Mouse (Mus musculus): ENCODE measurements around the gene Gdpgp1. TPM values are rescaled to one million over a fixed set of nuclear protein-coding genes. Genes with fewer than 3 reads are reported as not detected.

Gdpgp1 gene
- total RNA-seq (2021): 1 to 10 TPM; 6.3 to 6.4 TPM
- long read RNA-seq, experiment 1, full-length matches to known transcripts: 6 of 6 reads
- long read RNA-seq, experiment 1, partial matches to known transcripts: 0 of 6 reads
- long read RNA-seq, experiment 1, other reads (novel, unspliced or antisense): 0 of 6 reads
- long read RNA-seq, experiment 2, full-length matches to known transcripts: 14 of 16 reads
- long read RNA-seq, experiment 2, partial matches to known transcripts: 0 of 16 reads
- long read RNA-seq, experiment 2, other reads (novel, unspliced or antisense): 2 of 16 reads

DNA sequence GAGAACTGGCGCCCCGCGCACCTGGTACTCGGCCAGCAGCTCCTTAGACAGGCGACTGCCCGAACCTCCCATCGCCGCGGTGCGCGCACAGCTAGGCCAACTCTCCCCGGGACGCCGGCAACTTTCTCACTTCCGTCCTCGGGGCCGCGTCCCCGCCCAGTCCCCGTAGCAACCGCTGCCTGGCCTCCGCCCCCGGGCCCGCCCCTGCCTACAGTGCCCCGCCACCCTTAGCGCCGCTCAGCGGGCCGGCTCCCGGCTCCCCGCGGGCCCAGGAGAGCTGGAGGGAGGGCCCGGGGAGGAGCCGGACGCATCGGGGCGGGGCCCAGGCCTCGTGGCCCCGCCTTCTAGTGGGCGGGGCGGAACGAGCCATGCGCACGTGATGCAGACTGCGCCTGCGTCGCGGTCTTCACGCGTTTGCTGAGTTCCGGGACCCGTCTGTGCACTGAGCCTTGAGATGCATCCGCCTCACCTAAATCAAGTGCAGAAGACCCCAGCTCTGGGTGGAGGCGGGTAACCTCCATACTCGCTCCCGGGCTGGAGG lies at the start of gene Gdpgp1, which contains the start of gene Cib1:
TSS of gene Gdpgp1 (plus strand) at position 377 of the 541 bp plus-strand sequence.
TSS of gene Cib1 (minus strand) at position 325 of the 541 bp plus-strand sequence.
- DNase-seq (ENCODE audit: low spot score in 2 of 2): peak; percentile 93 to 95

DNA sequence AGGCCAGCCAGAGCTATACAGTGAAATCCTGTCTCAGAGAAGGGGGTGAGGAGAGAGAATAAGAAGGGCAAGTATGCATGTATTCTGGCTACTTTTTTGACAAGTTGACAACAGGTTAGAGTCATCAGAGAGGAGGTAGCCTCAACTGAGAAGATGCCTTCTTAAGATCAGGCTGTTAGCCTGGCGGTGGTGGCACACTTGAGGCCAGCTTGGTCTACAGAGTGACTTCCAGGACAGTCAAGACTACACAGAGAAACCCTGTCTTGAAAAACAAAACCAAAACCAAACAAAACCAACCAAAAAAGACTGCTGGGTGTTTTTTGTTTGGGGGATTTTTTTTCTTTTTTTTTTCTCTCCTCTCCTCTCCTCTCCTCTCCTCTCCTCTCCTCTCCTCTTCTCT lies 49.2 kb upstream of the Gdpgp1 start:
- DNase-seq (ENCODE audit: low spot score in 2 of 2): no peak

DNA sequence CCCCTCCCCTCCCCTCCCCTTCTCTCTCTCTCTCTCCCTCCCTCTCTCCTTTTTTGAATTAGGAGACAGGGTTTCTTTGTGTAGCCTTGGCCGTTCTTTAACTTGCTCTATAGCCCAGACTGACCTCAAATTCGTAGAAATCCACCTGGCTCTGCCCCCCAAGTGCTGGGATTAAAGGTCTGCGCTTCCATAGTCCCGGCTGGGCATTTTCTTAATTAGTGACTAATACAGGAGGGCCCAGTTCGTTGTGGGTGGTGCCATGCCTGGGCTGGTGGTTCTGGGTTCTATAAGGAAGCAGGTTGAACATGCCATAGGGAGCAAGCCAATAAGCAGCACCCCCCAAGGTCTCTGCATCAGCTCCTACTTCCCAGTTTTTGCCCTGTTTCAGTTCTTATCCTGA lies 48.7 kb upstream of the Gdpgp1 start:
- DNase-seq (ENCODE audit: low spot score in 2 of 2): no peak

DNA sequence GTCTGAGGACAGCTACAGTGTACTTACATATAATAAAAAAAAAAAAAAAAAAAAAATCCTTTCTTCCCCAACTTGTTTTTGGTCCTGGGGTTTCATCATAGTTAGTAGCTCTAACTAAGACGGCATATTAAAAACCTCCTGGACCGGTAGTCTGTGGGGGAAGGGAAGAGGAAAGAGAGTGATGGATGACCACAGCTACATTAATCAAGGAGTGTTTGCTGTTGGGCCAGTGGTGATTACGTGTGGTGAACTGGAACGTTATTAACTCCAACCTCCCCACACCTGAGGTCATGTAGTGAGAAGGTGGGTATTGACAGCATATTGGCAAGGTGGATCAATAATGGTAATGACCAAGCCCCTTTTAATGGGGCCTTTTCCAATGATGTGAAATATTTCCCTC lies 48.1 kb upstream of the Gdpgp1 start:
- DNase-seq (ENCODE audit: low spot score in 2 of 2): no peak

DNA sequence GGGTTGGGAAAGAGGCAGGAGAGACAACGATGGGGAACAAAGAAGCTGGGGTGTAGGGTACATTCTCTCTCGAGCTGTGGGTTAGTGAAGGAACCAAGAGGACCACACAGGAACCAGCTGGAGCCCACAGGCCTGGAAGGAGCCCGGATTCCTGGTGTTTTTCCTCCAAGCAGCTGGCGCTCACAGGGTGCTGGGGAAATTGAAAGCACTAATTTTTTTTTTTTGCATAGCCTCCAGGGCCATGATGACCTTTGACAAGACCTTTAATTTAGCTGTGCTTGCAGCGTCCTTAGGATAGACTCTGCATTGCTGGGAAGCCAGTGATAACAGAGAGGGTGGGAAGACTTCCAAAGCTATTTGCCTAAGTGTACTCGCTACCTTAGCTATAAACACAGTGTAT lies 47.7 kb upstream of the Gdpgp1 start:
- DNase-seq (ENCODE audit: low spot score in 2 of 2): no peak

DNA sequence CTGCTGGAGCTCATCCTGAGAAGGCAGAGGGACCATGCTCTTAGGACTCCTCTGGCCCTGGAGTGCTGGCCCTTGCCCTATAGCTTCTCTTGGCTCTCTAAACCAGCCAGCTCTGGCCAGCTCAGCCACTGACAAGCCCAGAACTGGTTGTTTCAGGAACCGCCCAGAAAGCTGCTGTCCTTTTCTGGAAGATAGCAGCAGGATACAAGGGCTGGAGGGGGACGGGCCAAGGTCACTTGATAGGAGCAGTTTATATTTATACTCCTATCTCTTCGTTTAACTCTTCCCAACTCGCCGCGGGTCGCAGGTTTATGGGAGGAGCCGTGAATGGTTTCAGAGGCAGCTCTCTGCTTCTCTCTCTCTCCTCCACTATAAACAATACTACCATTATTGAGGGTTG lies 46.6 kb upstream of the Gdpgp1 start:
- no peak for DNase-seq (ENCODE audit: low spot score in 2 of 2)

DNA sequence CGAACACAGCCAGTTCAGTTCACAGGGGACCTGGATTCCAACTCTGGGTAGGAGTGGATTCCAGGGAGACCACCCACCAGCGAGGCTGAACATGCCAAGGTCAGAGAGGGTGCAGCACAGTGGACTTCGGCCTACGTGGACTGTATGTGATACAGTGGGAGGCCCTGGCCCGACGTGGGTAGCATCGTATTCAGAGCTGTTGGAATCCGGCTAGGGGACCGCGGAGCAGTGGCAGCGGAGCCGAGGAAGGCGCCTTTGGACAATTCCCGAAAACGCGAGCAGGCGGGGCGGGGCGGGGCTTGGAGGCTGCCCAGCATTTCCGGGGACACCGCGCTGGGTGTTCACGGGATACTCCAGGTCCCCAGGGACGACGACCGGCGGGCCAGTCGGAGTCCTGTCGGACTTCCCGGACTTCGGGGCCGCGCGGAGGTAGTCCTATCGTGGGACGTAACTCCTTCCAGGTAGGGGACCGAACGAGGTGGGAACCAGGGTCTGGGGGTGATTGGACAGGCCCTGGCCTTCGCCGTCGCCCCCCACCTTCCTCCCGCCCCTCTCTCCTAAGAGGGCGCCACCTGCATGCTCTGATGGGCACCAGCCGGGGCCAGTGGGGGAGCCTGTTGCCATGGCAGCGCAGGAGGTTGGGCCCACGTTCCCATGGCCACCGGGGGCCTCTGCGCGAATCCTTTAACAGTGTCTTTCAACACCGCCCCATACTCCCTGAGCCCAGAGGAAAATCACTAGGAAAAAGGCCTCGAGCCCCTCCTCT lies 46.0 kb upstream of the Gdpgp1 start, which contains the start of gene Sema4b:
TSS of gene Sema4b (plus strand) at position 311 of the 766 bp plus-strand sequence.
- peak; percentile 95 to 96 for DNase-seq (ENCODE audit: low spot score in 2 of 2)

DNA sequence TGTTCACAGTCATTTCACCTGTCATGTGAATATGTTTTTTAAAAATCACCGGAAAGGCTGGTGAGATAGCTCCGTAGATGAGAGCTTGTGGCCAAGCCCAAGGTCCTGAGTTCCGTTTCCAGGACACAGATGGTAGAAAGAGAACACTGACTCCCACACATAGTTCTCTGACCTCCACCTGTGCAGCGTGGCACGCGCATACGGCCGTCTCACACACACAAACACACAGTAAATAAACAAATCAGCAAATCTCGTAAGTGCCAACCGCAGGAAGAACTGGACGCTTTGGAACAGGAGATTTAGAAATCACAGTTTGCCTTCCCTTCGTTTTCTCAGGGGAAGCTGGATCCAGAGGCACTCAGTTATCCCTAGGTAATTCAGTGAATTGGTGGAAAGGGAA lies 45.2 kb upstream of the Gdpgp1 start:
- no peak for DNase-seq (ENCODE audit: low spot score in 2 of 2)

DNA sequence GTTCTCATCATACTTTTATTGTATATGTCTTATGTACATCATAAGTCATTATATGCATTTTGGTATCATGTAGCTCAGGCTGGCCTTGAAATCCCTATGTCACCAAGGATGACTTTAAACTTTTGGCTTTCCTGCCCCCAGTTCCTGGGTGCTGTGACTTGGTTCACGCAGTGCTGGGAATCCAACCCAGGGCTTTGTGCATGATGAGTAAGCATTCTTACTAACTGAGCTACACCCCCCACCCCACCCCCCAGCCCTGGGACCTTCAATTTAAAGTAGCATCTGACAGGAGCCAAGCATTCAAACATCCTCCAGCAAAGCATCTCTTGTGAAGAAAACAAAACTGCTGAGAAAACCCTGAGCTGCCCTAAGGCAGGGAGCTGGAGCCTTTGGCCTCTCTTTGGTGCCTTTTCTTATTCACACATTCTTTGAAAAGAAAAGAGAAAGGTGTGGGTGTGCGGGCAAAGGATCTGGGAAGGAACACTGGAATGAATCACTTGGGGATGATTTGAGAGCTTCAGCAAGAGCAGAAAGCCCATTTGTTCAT lies 44.0 kb upstream of the Gdpgp1 start:
- no peak for DNase-seq (ENCODE audit: low spot score in 2 of 2)

DNA sequence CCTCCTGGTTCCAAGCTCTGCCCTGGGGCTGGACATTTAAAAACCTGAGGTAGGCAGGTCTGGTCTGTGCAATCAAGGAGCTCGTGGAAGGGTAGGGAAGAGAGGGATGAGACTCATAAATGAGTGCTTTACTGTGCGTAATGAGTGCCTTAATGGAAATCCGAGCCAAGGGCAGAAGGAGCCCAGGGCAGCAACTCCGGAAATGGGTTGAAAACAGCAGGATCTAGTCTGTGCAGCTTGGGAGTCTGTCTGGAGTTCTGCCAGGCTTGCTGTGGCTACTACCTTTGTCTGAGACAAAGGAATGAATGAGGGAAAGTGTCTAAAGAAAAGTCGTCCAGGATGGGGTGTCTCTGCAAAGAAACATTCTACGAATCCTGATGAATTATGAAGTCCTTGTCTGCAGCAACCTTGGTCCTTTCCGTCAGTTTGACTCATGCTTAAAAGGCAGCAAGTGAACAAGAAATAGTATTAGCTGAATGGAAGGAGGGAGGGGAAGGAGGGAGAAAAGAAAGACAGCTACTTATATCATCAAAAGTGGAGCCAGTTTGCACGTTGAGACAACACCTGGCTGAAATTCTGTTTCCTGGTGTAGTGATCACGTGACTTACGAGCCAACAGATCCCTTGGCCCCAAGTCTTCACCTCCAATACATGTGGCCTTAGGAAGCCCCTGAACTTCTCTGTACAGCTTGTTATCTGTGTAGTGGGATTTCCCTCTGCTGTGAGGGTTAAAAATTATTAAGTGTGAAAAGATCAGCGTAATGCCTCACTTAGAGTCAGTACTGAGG lies 43.3 kb upstream of the Gdpgp1 start:
- no peak for DNase-seq (ENCODE audit: low spot score in 2 of 2)

DNA sequence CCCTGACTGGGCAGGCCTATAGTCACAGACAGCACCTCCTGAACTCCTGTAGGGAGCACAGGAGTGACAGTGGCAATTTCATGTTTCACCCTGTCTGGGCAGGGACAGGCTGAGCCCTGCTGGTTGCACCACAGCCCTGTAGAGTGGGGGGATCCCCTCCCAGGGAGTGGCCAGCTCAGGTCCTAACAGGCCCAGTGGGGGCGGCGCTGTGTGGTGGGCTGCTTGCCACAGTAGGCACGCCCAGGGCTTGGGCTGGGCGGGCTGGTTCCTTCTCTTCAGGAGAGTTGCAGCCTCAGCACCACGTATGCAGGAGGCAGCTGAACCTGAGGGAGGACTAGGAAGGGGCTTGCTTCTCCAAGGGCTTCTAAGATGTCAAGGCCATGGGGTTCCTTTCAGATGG lies 41.2 kb upstream of the Gdpgp1 start:
- no peak for DNase-seq (ENCODE audit: low spot score in 2 of 2)

DNA sequence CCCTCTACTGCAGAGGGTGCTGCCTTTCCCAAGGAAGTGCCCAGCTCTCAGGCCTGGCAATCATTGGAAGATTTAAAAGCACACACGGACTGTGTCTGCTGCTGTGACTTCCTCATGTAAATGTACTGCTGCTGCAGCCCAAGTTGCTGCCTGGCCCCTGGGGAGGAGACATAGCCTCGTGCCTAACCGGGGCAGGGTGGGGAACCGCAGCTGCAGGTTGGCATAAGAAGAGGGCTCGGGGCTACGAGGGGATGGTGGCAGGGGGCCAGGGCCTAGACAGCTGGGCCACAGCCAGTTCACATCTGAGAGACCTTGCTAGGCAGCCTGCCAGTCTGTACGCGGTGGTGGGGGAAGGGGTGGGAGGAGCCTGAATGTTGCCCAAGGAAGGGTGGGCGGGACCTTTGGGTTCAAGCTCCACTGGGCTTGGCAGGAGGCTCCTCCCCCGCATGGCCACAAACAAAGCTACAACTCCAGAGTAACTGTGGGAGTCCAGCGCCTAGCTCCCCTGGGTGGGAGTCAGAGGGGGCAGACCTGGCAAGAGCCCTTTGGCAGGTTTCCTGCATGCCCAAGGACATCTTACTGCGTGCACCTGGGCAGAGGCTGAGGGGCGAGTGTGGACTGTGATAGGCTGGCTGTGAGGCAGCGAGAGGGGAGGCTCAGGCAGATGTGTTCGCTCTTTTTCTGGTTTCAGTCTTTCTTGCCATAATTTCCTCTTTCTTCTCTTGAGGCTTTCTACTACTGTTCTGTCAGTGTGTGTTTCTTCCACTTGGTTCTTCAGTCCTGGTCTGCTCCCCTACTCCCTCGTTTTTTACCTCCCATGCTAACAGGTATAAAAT lies 40.2 kb upstream of the Gdpgp1 start:
- peak; percentile 65 to 68 for DNase-seq (ENCODE audit: low spot score in 2 of 2)

DNA sequence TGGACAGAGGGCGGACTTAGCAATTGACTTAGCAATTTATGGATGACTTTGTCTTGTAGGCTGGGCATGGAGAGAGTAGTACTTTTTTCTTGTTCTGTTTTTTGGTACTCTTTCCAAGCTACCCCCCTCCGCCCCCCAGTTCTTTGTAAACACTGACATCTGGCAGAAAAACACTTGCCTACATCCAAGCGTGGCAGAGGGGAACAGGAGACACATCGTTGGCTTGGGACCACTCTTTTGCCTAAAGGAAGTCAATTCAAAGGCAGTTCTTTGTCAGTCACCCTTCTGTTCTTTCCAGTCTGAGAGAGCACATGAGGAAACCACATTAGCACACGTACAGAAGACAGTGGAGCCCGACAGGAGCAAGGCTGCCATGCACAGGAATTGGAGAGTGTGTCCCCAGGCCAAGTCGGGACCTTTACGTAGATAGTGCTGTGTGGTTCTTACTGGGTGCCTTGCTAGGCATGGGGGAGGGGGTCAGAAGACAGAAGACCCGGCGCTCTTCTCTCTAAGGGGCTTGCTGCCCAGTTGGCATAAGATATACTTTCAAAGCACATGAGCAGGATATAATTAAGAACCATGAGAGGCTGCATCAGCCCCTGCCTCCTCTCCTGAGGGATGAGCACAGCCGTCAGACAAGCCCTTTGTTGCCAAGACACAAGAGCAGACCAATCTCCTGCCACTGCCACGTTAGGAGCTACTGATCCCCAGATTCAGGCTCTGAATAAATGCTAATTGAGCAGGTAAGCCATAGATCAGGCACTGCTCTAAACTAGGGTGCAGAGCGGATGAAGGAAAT lies 38.5 kb upstream of the Gdpgp1 start:
- no peak for DNase-seq (ENCODE audit: low spot score in 2 of 2)

DNA sequence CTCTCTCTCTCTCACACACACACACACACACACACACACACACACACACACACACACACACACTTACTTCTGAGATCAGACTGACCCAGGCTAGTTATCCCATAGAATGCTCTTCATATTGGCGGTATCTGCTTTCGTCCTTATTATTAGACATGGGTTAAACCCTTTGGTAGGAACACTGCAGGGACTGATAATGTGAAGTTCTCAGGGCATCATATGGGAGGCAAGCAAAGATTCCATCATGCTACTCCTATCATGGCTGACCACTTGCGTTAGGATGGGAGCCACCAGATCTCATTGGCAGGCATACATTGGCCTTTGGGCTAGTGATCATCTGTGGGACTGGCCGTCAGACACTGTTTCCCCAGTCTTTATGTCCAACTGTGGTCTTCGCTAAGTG lies 37.5 kb upstream of the Gdpgp1 start:
- DNase-seq (ENCODE audit: low spot score in 2 of 2): no peak

DNA sequence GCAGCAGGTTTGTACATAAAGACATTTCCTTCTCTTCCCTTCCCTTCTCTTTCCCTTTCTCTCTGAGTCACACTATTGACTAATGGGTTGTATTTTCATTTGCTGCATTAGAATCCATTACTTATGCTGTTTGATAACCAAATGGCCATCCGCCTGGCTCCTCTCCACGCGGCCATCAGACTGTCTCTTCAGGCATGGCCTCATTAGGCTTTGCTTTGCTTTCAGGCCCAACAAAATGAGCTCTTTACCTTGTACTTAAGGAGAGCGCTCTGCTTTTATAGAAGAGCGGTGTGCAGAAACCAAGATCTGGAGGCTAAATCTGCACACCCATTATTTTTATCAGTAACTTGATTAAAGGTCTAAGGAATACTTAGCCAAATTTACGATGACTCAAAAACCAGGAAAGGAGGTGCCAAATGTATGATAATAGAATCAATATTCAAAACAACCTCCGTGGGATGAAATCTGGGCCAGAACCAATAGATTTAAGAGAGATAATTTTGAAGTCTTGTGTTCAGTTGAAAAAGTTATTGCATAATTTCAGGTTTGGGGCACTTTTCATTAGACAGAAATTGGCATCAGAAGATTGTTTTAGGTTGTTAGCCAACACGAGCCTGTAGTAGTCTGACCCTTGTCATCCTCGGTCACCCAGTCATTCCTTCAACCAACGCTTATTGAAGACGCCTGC lies 36.9 kb upstream of the Gdpgp1 start:
- DNase-seq (ENCODE audit: low spot score in 2 of 2): no peak

DNA sequence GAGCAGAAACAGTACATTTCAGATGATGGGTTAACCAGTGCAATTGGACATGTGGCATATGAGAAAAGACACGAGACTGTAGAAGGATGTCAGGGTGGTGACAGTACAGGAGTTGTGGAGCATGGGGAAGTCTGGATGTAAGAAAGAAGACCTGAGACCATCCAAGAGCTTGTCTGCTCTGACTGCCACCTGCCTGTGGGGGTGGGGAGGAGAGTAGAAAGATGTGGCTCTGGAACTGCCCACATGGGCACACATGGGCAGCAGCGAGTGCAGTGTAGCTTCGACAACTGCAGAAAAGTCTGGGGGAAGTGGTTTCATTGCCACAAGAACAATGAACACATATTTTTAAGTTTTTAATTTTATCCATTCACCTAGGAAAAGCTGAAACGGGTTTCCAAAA lies 35.3 kb upstream of the Gdpgp1 start:
- no peak for DNase-seq (ENCODE audit: low spot score in 2 of 2)

DNA sequence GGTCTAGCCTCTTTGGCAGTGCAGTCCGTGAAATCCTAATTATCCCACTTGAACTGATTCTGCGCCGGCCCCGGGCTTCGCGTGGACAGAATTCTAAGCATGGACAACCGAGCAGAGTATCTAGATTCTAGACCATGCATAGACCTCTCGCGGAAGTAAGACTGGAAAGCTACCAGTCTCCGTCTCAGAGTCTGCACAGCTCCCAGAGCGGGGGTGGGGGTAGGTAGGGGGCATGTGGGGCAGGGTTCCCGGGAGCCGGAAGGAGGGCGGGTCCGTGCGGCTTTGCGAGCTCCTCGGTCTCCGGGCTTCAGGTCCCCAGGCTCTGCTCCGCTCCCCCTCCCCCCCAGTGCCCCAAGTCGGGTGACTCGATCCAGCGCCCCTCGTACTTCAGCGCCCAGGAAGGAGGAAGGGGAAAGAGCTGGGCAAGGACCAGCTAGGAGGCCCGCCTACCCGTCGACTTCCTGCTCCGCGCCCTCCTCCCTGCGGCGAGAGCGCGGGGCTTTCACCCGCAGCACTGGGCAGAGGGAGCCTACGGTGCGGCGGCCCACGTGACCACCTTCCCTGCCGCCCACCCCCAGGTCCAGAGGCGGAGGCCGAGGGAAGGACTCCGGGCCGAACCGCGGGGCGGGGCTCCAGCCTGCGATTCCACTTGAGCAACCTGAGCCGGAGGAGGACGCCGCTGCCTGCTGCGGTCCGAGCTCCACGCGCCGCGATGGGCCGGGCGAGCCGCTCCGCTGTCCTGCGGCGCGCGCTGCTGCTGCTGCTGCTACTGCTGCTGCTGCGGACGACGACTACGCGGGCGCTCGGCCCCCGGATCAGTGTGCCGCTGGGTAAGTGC lies 34.5 kb upstream of the Gdpgp1 start:
- peak; percentile 72 to 78 for DNase-seq (ENCODE audit: low spot score in 2 of 2)

DNA sequence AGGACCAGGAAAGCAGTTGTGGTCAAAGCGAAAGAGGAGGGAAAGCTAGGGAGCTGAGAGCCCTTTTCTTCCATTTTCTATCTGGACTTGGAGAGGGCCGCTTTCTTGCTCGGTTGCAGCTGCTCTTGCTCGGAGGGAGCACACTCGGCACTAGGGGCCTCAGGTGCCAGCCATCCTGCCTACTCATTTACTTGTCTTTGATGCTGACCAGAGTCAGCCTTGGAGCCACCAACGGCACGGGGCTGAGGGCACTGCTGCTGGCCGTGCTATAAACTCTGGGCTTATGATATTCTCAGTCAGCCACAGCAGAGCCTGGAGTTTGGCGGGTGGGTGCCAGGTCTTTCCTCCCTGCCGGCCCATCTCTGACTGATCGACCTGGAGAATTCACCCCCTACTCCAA lies 33.8 kb upstream of the Gdpgp1 start:
- no peak for DNase-seq (ENCODE audit: low spot score in 2 of 2)

Data from layer of hippocampus, postnatal 14 days (tissue).